Mouse (Mus musculus): ENCODE results near the gene Gm19684. TPM values are rescaled to one million over a fixed set of nuclear protein-coding genes. Genes with fewer than 3 reads are reported as not detected.
A peak's percentile ranks its signal among the peaks of the same experiment; 100 is the strongest.
"Not testable (repeated sequence)": the region's sequence is repeated elsewhere in the genome, so short reads cannot be mapped to it uniquely, and the experiment has no call there.

Gene Gm19684
- polyA plus RNA-seq, 1 experiment from 2014 or later, result not detected

DNA sequence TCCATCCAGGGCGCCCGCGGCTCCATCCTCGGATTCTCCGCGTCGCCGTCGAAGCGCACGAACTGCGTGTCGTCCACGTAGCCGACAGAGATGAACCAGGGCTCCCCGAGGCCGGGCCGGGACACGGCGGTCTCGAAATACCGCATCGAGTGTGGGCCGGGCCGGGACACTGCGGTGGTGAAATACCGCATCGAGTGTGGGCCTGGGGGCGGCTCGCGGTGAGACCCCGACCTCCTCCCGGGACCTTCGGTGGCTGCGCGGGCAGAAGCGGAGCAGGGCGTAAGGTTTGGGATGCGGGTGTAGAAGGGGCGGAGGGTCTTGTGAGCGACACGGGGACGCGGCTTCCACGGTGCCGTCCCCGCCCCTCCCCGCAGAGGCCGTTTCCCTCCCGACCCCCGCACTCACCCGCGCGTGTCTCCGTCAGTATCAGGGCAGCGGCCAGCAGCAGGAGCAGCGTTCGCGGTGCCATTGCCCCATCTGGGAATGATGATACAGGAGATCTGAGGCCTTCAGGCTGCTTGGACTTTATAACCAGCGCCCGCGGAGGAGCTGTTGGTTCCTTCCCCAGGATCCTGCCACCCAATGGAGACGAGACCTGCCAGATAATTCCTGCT is 46.7 kb downstream of the Gm19684 start, which contains the start of gene Gm8909:
Gm8909 (minus strand) TSS at position 499 of the 614 bp plus-strand sequence.
- H3K27me3 ChIP-seq (replicated peaks; ENCODE audit: low read depth, poor library complexity, severe bottlenecking), result peaks cover 90% of the 10 kb centered on the region
- no peaks in the 10 kb centered on the region for H3K36me3 ChIP-seq (replicated peaks)
- peak; percentile 30 for DNase-seq (ENCODE audit: low spot score)

GRCm38 (mm10) chr17:36169094-36169493 is 47.6 kb downstream of the Gm19684 start:
- 26% methylated on average over 1 of the region's 1 CpGs for WGBS

More for the DNA sequence above, 46.7 kb downstream of the Gm19684 start, which contains the start of gene Gm8909:
- H3K4me3 ChIP-seq, result peak within 1 kb of the TSS; percentile 43
- WGBS, result 2% methylated on average over 63 of the region's 63 CpGs
- H3K4me1 ChIP-seq, result peaks cover 10% of the 10 kb centered on the region
- no peaks in the 10 kb centered on the region for H3K9me3 ChIP-seq
- no peak within 1 kb of the TSS for H3K27ac ChIP-seq (replicated peaks)

GRCm38 (mm10) chr17:36169753-36170152 is 48.3 kb downstream of the Gm19684 start:
- no peaks in the 10 kb centered on the region for H3K36me3 ChIP-seq (replicated peaks)
- peaks cover 10% of the 10 kb centered on the region for H3K4me1 ChIP-seq
- peaks cover 78% of the 10 kb centered on the region for H3K27me3 ChIP-seq (replicated peaks; ENCODE audit: low read depth, poor library complexity, severe bottlenecking)
- H3K4me3 ChIP-seq, result no peak overlapping the region
- no peaks in the 10 kb centered on the region for H3K9me3 ChIP-seq
- DNase-seq (ENCODE audit: low spot score), result no peak
- H3K27ac ChIP-seq (replicated peaks), result no peak overlapping the region

More at GRCm38 (mm10) chr17:36169094-36169493, 47.6 kb downstream of the Gm19684 start:
- not testable (repeated sequence) for H3K27ac ChIP-seq (replicated peaks); H3K9me3 ChIP-seq; H3K4me3 ChIP-seq; H3K36me3 ChIP-seq (replicated peaks); DNase-seq (ENCODE audit: low spot score); H3K4me1 ChIP-seq
- H3K27me3 ChIP-seq (replicated peaks; ENCODE audit: low read depth, poor library complexity, severe bottlenecking), result peaks cover 82% of the 10 kb centered on the region

- Histone ChIP-seq H3K4me1 (peaks cover 10% of the 10 kb centered on the region), H3K9me3 (no peaks in the 10 kb centered on the region), H3K27ac (replicated peaks) (no peak overlapping the region), H3K36me3 (replicated peaks) (no peaks in the 10 kb centered on the region), H3K27me3 (replicated peaks; ENCODE audit: low read depth, poor library complexity, severe bottlenecking) (peaks cover 72% of the 10 kb centered on the region), H3K4me3 (no peak overlapping the region)
- 54% methylated on average over 1 of the region's 1 CpGs for WGBS
- no peak for DNase-seq (ENCODE audit: low spot score)
Measured at GRCm38 (mm10) chr17:36170287-36170814, 48.9 kb downstream of the Gm19684 start.

DNA sequence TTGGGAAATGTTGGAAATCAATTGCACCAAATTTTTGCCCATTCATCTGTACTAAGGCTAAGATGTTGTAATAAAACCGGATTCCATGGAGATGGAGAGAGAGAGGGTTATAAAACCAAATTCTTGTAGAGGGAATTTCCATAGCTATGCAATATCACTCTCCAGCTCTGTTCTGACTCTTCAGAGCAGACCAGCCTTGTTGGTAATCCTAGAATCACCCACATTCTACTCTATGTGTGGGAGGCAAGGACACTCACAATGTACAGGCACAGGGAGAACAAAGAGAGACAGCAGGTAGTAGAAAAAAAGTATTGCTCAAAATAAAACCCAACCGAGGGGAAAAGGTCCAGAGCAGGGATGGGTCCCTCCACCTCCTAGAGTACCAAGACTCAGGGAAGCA is 54.7 kb downstream of the Gm19684 start:
- H3K9me3 ChIP-seq; H3K4me1 ChIP-seq; H3K4me3 ChIP-seq; DNase-seq (ENCODE audit: low spot score); H3K27ac ChIP-seq (replicated peaks); H3K36me3 ChIP-seq (replicated peaks): not testable (repeated sequence)
- H3K27me3 ChIP-seq (replicated peaks; ENCODE audit: low read depth, poor library complexity, severe bottlenecking), result peaks cover 43% of the 10 kb centered on the region
- no CpG with 5 or more reads among the region's 2 CpGs for WGBS

- H3K4me1 ChIP-seq; H3K9me3 ChIP-seq; H3K36me3 ChIP-seq (replicated peaks); H3K27ac ChIP-seq (replicated peaks): not testable (repeated sequence)
- peaks cover 57% of the 10 kb centered on the region for H3K27me3 ChIP-seq (replicated peaks; ENCODE audit: low read depth, poor library complexity, severe bottlenecking)
- H3K4me3 ChIP-seq, result peak overlapping the region; percentile 56
- WGBS, result under 1% methylated on average over 40 of the region's 40 CpGs
- peak; percentile 68 for DNase-seq (ENCODE audit: low spot score)
Measured at GRCm38 (mm10) chr17:36178938-36179337, 57.5 kb downstream of the Gm19684 start.

Other genes starting within 250 kb of the Gm19684 start
- 52.6 and 60.7 TPM in 2 replicates for gene Dhx16, start 241.9 kb upstream of the Gm19684 start, polyA plus RNA-seq (2016; fragmentation: Nextera tagmentation; extraction: Ambion mirVana)
- gene 2310061I04Rik, start 224.2 kb upstream of the Gm19684 start, polyA plus RNA-seq (2016; fragmentation: Nextera tagmentation; extraction: Ambion mirVana), result 27.5 and 28.6 TPM in 2 replicates
- 117 and 130 TPM in 2 replicates for gene Atat1, start 211.6 kb upstream of the Gm19684 start, polyA plus RNA-seq (2016; fragmentation: Nextera tagmentation; extraction: Ambion mirVana)
- 96.0 and 96.3 TPM in 2 replicates for gene Mrps18b, start 205.3 kb upstream of the Gm19684 start, polyA plus RNA-seq (2016; fragmentation: Nextera tagmentation; extraction: Ambion mirVana)
- gene Ppp1r10, start 205.2 kb upstream of the Gm19684 start, polyA plus RNA-seq (2016; fragmentation: Nextera tagmentation; extraction: Ambion mirVana), result 59.7 and 61.2 TPM in 2 replicates
- 116 and 120 TPM in 2 replicates for gene Abcf1, start 151.9 kb upstream of the Gm19684 start, polyA plus RNA-seq (2016; fragmentation: Nextera tagmentation; extraction: Ambion mirVana)
- gene Gnl1, start 141.8 kb upstream of the Gm19684 start, polyA plus RNA-seq (2016; fragmentation: Nextera tagmentation; extraction: Ambion mirVana), result 61.1 and 62.1 TPM in 2 replicates
- gene Prr3, start 141.4 kb upstream of the Gm19684 start, polyA plus RNA-seq (2016; fragmentation: Nextera tagmentation; extraction: Ambion mirVana), result 44.0 and 47.2 TPM in 2 replicates
- gene H2-T24, start 101.1 kb upstream of the Gm19684 start, polyA plus RNA-seq (2016; fragmentation: Nextera tagmentation; extraction: Ambion mirVana), result 4.8 and 5.0 TPM in 2 replicates
- gene H2-T23, start 88.8 kb upstream of the Gm19684 start, polyA plus RNA-seq (2016; fragmentation: Nextera tagmentation; extraction: Ambion mirVana), result 1.8 and 2.3 TPM in 2 replicates
- 7.4 and 9.0 TPM in 2 replicates for gene H2-T22, start 78.9 kb upstream of the Gm19684 start, polyA plus RNA-seq (2016; fragmentation: Nextera tagmentation; extraction: Ambion mirVana)
- not detected in 2 replicates for gene Gm6034, start 78.7 kb upstream of the Gm19684 start, polyA plus RNA-seq (2016; fragmentation: Nextera tagmentation; extraction: Ambion mirVana)
- gene Gm11127, start 63.3 kb upstream of the Gm19684 start, polyA plus RNA-seq (2016; fragmentation: Nextera tagmentation; extraction: Ambion mirVana), result not detected in 2 replicates
- gene Gm7030, start 7.7 kb downstream of the Gm19684 start, polyA plus RNA-seq (2016; fragmentation: Nextera tagmentation; extraction: Ambion mirVana), result not detected in 2 replicates
- 0.11 TPM in 1 of 2 replicates, not detected in the other for gene Gm8909, start 46.9 kb downstream of the Gm19684 start, polyA plus RNA-seq (2016; fragmentation: Nextera tagmentation; extraction: Ambion mirVana)
- not detected in 2 replicates for gene H2-T3, start 68.6 kb downstream of the Gm19684 start, polyA plus RNA-seq (2016; fragmentation: Nextera tagmentation; extraction: Ambion mirVana)
- gene Rpp21, start 136.4 kb downstream of the Gm19684 start, polyA plus RNA-seq (2016; fragmentation: Nextera tagmentation; extraction: Ambion mirVana), result 86.2 and 95.7 TPM in 2 replicates
- gene Trim39, start 150.6 kb downstream of the Gm19684 start, polyA plus RNA-seq (2016; fragmentation: Nextera tagmentation; extraction: Ambion mirVana), result 22.5 and 24.2 TPM in 2 replicates
- 0.17 TPM in 1 of 2 replicates, not detected in the other for gene H2-M10.2, start 164.8 kb downstream of the Gm19684 start, polyA plus RNA-seq (2016; fragmentation: Nextera tagmentation; extraction: Ambion mirVana)
- not detected in 2 replicates for gene H2-M10.1, start 204.5 kb downstream of the Gm19684 start, polyA plus RNA-seq (2016; fragmentation: Nextera tagmentation; extraction: Ambion mirVana)
- gene H2-M10.3, start 246.7 kb downstream of the Gm19684 start, polyA plus RNA-seq (2016; fragmentation: Nextera tagmentation; extraction: Ambion mirVana), result not detected in 2 replicates

All from embryonic facial prominence, embryonic 10.5 days (tissue).